21 mouse cellular contexts compared by ENCODE assay signal in genomic region chr2:73001994-73002393, GRCm38 (mm10). TPM values are rescaled to one million over a fixed set of nuclear protein-coding genes. Genes with fewer than 3 reads are reported as not detected.
A peak's percentile ranks its signal among the peaks of the same experiment; 100 is the strongest.
DNase-seq lines count a peak whose midpoint lies in the region; ATAC-seq lines count a peak whose summit lies in the region.
"Had no signal": no experiment of that assay in that cellular context is flagged by ENCODE, and none has a peak within 500 bp of the region (broad histone marks: within the 10 kb centered on the region; RNA-seq: fewer than 3 reads in every experiment).

No protein-coding gene starts in this region.

- no peaks in the 10 kb centered on the region for H3K9me3 ChIP-seq in liver, embryonic 11.5 days (ENCODE audit: control insufficient read depth, low read length)
- H3K9me3 ChIP-seq: forebrain, embryonic 10.5 days; limb, embryonic 13.5 days; neural tube, embryonic 13.5 days had no signal

- peak; percentile 87 for ATAC-seq in liver, embryonic 11.5 days (replicated peaks; ENCODE audit: low FRiP score)
- ATAC-seq in megakaryocyte-erythroid progenitor cell, adult 5-6 weeks (replicated peaks; ENCODE audit: low FRiP score, low TSS enrichment, poor library complexity, severe bottlenecking), result peak; percentile 30
- ATAC-seq: lung, postnatal 0 days had no signal

- WGBS in liver, embryonic 11.5 days, result 54% methylated on average over 5 of the region's 5 CpGs

- no peaks in the 10 kb centered on the region for H3K36me3 ChIP-seq in liver, embryonic 11.5 days (ENCODE audit: control insufficient read depth, insufficient read depth, low read length)
- H3K36me3 ChIP-seq: forebrain, embryonic 10.5 days; limb, embryonic 13.5 days; neural tube, embryonic 13.5 days had no signal

- H3K4me1 ChIP-seq in liver, embryonic 11.5 days (replicated peaks; ENCODE audit: control insufficient read depth, insufficient read depth, low read length), result peaks cover 31% of the 10 kb centered on the region

- DNase-seq in heart, adult 18-20 months, result peak; percentile 34
- no peak for DNase-seq in heart, adult 8-10 months (ENCODE audit: low spot score)
- DNase-seq in thymus, postnatal 25 days, result peak; percentile 32
- DNase-seq in thymus, postnatal 10 days (ENCODE audit: low spot score in 2 of 2), result no peak
- no peak for DNase-seq in liver, embryonic 11.5 days (ENCODE audit: low spot score)
- no peak for DNase-seq in adipocyte (ENCODE audit: low spot score)
- no peak for DNase-seq in Muller cell, postnatal 12 days (ENCODE audit: inconsistent ontology term)
- DNase-seq: adrenal gland, postnatal 10 days; cerebellum, adult 9-11 months; gastrocnemius, postnatal 25 days; heart, postnatal 4 days; kidney, adult 2 months; retina, postnatal 1 day had no signal

- H3K27me3 ChIP-seq in liver, embryonic 11.5 days (replicated peaks; ENCODE audit: control insufficient read depth, insufficient read depth, low read length), result no peaks in the 10 kb centered on the region
- H3K27me3 ChIP-seq: limb, embryonic 13.5 days; neural tube, embryonic 13.5 days had no signal

- peak overlapping the region; percentile 21; the same call in 1 of the 2 replicates for H3K4me2 ChIP-seq in liver, embryonic 11.5 days
- H3K4me2 ChIP-seq: limb, embryonic 13.5 days; neural tube, embryonic 13.5 days had no signal

- H3K27ac ChIP-seq in liver, embryonic 11.5 days (ENCODE audit: low read depth, low read length), result peak overlapping the region; percentile 67; the same call in 1 of the 2 replicates
- H3K27ac ChIP-seq: forebrain, embryonic 10.5 days; limb, embryonic 13.5 days; neural tube, embryonic 13.5 days had no signal

- no peak overlapping the region for H3K4me3 ChIP-seq in liver, embryonic 11.5 days (ENCODE audit: low read depth, low read length)
- H3K4me3 ChIP-seq: forebrain, embryonic 10.5 days; limb, embryonic 13.5 days; neural tube, embryonic 13.5 days had no signal

- H3K9ac ChIP-seq in liver, embryonic 11.5 days (ENCODE audit: low read depth, low read length), result no peak overlapping the region
- H3K9ac ChIP-seq: limb, embryonic 13.5 days; neural tube, embryonic 13.5 days had no signal

RNA-seq across cellular contexts. Expression of gene Gm11084, which starts 15.5 kb away (rescaled TPM):
- total RNA-seq in heart, adult 18-20 months (2021), result not detected
- total RNA-seq in heart, adult 8-10 months (2022), result not detected
- polyA plus RNA-seq in liver, embryonic 11.5 days (2014; fragmentation: Nextera tagmentation; extraction: Ambion mirVana), result not detected in 2 replicates
- not detected in 2 replicates for total RNA-seq in megakaryocyte-erythroid progenitor cell, adult 5-6 weeks (2014; fragmentation: Nextera tagmentation)
- not detected in 2 replicates for total RNA-seq in megakaryocyte-erythroid progenitor cell, adult 5-6 weeks (2017)
- total RNA-seq: adrenal gland, postnatal 10 days; gastrocnemius, postnatal 25 days; heart, postnatal 4 days; left cerebral cortex, adult 8-10 months had no signal
- polyA plus RNA-seq: forebrain, embryonic 10.5 days; kidney, adult 2 months; limb, embryonic 13.5 days; lung, postnatal 0 days; neural tube, embryonic 13.5 days; stomach, embryonic 14.5 days; urinary bladder, adult 2 months had no signal

RNA-seq across cellular contexts. Expression of gene Sp3, which starts 21.7 kb away (rescaled TPM):
- total RNA-seq in heart, adult 18-20 months (2021), result 10 to 100 TPM; 27.9 to 32.9 TPM
- 10 to 100 TPM; 31.0 to 34.0 (median 32.0) TPM for total RNA-seq in heart, adult 8-10 months (2022)
- polyA plus RNA-seq in liver, embryonic 11.5 days (2014; fragmentation: Nextera tagmentation; extraction: Ambion mirVana), result 49.6 and 50.6 TPM in 2 replicates
- total RNA-seq in megakaryocyte-erythroid progenitor cell, adult 5-6 weeks (2014; fragmentation: Nextera tagmentation), result 72.7 and 84.4 TPM in 2 replicates
- 101 and 111 TPM in 2 replicates for total RNA-seq in megakaryocyte-erythroid progenitor cell, adult 5-6 weeks (2017)

Comparison
In these comparisons a context has a peak if more than half of its experiments do, and no peak if none do; other contexts are left out.
1. DNase-seq: peak in heart, adult 18-20 months (2 of 2) and thymus, postnatal 25 days (single experiment); none in heart, adult 8-10 months (single experiment), thymus, postnatal 10 days (0 of 2), liver, embryonic 11.5 days (single experiment), adipocyte (single experiment) and Muller cell, postnatal 12 days (single experiment).